Comparison of ENCODE assay signal across 8 mouse cellular contexts in the genomic region with DNA sequence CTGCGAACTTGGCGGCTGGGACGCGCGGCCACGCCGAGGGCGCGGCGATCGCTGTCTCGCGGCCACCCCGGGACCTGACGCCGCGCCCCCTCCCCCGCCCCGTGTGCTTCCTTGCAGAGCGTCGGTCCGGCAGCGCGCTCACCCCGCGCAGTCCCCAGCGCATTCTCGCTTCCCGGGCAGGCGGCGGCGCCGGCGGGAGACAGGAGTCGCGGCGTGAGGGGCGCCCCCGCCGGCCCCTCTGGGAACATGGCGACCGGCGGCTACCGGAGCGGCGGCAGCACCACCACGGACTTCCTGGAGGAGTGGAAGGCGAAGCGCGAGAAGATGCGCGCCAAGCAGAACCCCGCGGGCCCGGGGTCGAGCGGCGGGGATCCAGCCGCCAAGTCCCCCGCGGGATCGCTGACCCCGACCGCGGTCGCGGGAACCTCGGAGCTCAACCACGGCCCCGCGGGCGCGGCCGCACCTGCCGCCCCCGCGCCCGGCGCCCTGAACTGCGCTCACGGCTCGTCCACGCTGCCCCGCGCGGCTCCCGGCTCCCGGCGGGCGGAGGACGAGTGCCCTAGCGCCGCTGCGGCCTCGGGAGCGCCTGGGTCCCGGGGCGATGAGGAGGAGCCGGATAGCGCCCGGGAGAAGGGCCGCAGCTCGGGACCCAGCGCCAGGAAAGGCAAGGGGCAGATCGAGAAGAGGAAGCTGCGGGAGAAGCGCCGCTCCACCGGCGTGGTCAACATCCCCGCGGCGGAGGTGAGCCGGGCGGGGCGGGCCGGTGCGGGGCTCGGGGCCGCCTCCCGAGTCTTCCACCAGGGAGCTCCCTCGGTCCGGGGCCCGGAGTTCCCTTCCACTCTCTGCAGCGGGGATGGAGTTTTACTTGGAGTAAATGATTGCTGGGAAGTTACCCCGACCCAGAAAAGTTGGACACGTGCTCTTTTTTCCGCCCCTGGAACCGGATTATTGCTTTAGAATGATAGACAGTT. TPM values are rescaled to one million over a fixed set of nuclear protein-coding genes. Genes with fewer than 3 reads are reported as not detected.
DNase-seq lines count a peak whose midpoint lies in the region; ATAC-seq and TF ChIP-seq lines count a peak whose summit lies in the region.

No protein-coding gene starts in this region.

- H3K27ac ChIP-seq in forebrain, embryonic 10.5 days, result peak overlapping the region; percentile 95

- peak; percentile 47 for DNase-seq in G1E (ENCODE audit: low spot score)
- peak; percentile 24 for DNase-seq in brain, adult 2 months (ENCODE audit: low read depth, low spot score)
- DNase-seq in forebrain, embryonic 10.5 days (ENCODE audit: extremely low spot score, low spot score), result peak; percentile 61
- peak; percentile 58 to 59 for DNase-seq in heart, postnatal 14 days
- DNase-seq in kidney, postnatal 36 days, result peak; percentile 84 to 86
- DNase-seq in lung, postnatal 14 days, result peak; percentile 59
- DNase-seq in retina, postnatal 1 day, result peak; percentile 83
- DNase-seq in T-cell, adult 2 months (ENCODE audit: low spot score), result no peak

- WGBS in forebrain, embryonic 10.5 days, result under 1% methylated on average over 128 of the region's 129 CpGs

- peaks cover 49% of the 10 kb centered on the region for H3K4me1 ChIP-seq in G1E (ENCODE audit: insufficient read depth, low read depth, low read length)
- H3K4me1 ChIP-seq in forebrain, embryonic 10.5 days, result peaks cover 54% of the 10 kb centered on the region

- no peaks in the 10 kb centered on the region for H3K9me3 ChIP-seq in G1E (replicated peaks)
- H3K9me3 ChIP-seq in forebrain, embryonic 10.5 days, result no peaks in the 10 kb centered on the region

- no peak for TF ChIP-seq CTCF in G1E (IDR thresholded peaks at IDR 0.05; ENCODE audit: low read depth, low read length)

- intact Hi-C loops in heart, postnatal 14 days (cut with DNase I), result loop anchor here (5.0 kb wide), 1 partner anchor 109 kb away; no protein-coding TSS in a partner anchor

- ATAC-seq in G1E (ENCODE audit: extremely low read depth, insufficient number of reproducible peaks, low FRiP score, poor library complexity, severe bottlenecking), result no peak

- H3K4me3 ChIP-seq in G1E (ENCODE audit: low read depth, low read length), result peak overlapping the region; percentile 92
- H3K4me3 ChIP-seq in forebrain, embryonic 10.5 days, result peak overlapping the region; percentile 87

- no peaks in the 10 kb centered on the region; the same call in 1 of the 2 replicates for H3K27me3 ChIP-seq in G1E (ENCODE audit: insufficient read depth, low read length)
- H3K27me3 ChIP-seq in forebrain, embryonic 10.5 days (ENCODE audit: poor library complexity, severe bottlenecking), result peaks cover 24% of the 10 kb centered on the region

- H3K36me3 ChIP-seq in G1E (replicated peaks), result peaks cover 26% of the 10 kb centered on the region
- peaks cover 21% of the 10 kb centered on the region for H3K36me3 ChIP-seq in forebrain, embryonic 10.5 days (replicated peaks)

RNA-seq across cellular contexts. Expression of a gene that starts 0.9 kb away (rescaled TPM):
- 81.5 and 92.3 TPM in 2 replicates for total RNA-seq in G1E (2014; fragmentation: Nextera tagmentation)
- total RNA-seq in G1E (2017), result 57.0 and 65.2 TPM in 2 replicates
- polyA plus RNA-seq in G1E (2012), result 46.6 and 49.9 TPM in 2 replicates
- 12.7 and 14.7 TPM in 2 replicates for polyA plus RNA-seq in forebrain, embryonic 10.5 days (2016; fragmentation: Nextera tagmentation; extraction: Ambion mirVana)
- total RNA-seq in heart, postnatal 14 days (2021), result 1 to 10 TPM; 3.1 to 3.4 TPM

Comparison
In these comparisons a context has a peak if more than half of its experiments do, and no peak if none do; other contexts are left out.
1. RNA of a gene that starts 0.9 kb away (total RNA-seq): 57.0 to 92.3 TPM in G1E; 3.1 to 3.4 TPM in heart, postnatal 14 days; every median in the first group is over 10 times any median in the second.